In the genomic region with DNA sequence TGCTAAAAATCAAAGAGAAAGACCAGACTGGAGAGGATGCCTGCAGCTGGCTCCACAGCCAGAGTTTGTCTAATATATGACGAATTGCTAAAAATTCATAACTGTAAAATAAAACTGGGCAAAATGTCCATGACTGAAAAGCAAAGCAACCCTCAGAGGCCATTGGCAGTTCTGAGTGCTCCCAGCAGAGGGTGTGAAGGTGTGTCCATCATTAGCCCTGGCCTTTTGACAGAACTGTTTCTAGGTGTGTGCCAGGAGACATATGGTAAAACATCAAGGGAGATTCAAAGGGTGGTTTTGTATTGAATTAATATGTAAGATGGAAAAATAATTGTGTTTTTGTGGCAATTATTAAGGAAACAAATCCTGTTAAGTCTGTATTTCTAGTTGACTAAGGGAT, we compare ENCODE assay signal across 8 mouse cellular contexts. TPM values are rescaled to one million over a fixed set of nuclear protein-coding genes. Genes with fewer than 3 reads are reported as not detected.
DNase-seq lines count a peak whose midpoint lies in the region; ATAC-seq and TF ChIP-seq lines count a peak whose summit lies in the region.

No protein-coding gene starts in this region.

- no peak overlapping the region for H3K4me3 ChIP-seq in midbrain, postnatal 0 days (ENCODE audit: low read depth, low read length)
- no peak overlapping the region for H3K4me3 ChIP-seq in midbrain, embryonic 11.5 days (ENCODE audit: low read depth, low read length)
- no peak overlapping the region for H3K4me3 ChIP-seq in liver, embryonic 13.5 days (replicated peaks)
- no peak overlapping the region for H3K4me3 ChIP-seq in midbrain, embryonic 10.5 days

- 81% methylated on average over 1 of the region's 1 CpGs for WGBS in midbrain, postnatal 0 days
- WGBS in midbrain, embryonic 11.5 days = 79% methylated on average over 1 of the region's 1 CpGs
- WGBS in liver, embryonic 13.5 days (ENCODE audit: insufficient replicate concordance) = 45% methylated on average over 1 of the region's 1 CpGs
- whole genome bisulfite sequencing in midbrain, embryonic 10.5 days = 80% methylated on average over 1 of the region's 1 CpGs

- no peak overlapping the region for H3K9ac ChIP-seq in midbrain, postnatal 0 days (replicated peaks; ENCODE audit: low read length, poor library complexity, severe bottlenecking)
- H3K9ac ChIP-seq in midbrain, embryonic 11.5 days (ENCODE audit: low read length) = no peak overlapping the region
- no peak overlapping the region for H3K9ac ChIP-seq in liver, embryonic 13.5 days

- no peak overlapping the region for H3K27ac ChIP-seq in midbrain, postnatal 0 days (ENCODE audit: low read depth, low read length)
- no peak overlapping the region for H3K27ac ChIP-seq in midbrain, embryonic 11.5 days (ENCODE audit: low read depth, low read length)
- no peak overlapping the region for H3K27ac ChIP-seq in liver, embryonic 13.5 days
- H3K27ac ChIP-seq in midbrain, embryonic 10.5 days (replicated peaks) = no peak overlapping the region

- H3K36me3 ChIP-seq in midbrain, postnatal 0 days (ENCODE audit: insufficient read depth, low read length) = no peaks in the 10 kb centered on the region
- no peaks in the 10 kb centered on the region for H3K36me3 ChIP-seq in midbrain, embryonic 11.5 days (ENCODE audit: control insufficient read depth, insufficient read depth, low read length)
- H3K36me3 ChIP-seq in liver, embryonic 13.5 days = no peaks in the 10 kb centered on the region
- 0 out of 2 replicates have a peak, but pooled peaks cover 1% of the 10 kb centered on the region for H3K36me3 ChIP-seq in splenic B cell, adult 2 months (ENCODE audit: control insufficient read depth, insufficient read depth, low read length, poor library complexity, severe bottlenecking)
- no peaks in the 10 kb centered on the region for H3K36me3 ChIP-seq in midbrain, embryonic 10.5 days

- DNase-seq in adrenal gland, postnatal 10 days = peak; percentile 64
- no peak for DNase-seq in adrenal gland, adult 18-20 months (ENCODE audit: low spot score in 2 of 2)
- DNase-seq in midbrain, postnatal 0 days (ENCODE audit: low spot score) = peak; percentile 36
- no peak for DNase-seq in midbrain, embryonic 11.5 days (ENCODE audit: low spot score, missing footprints)
- DNase-seq in cerebellum, adult 9-10 months = peak; percentile 87
- peak; percentile 40 for DNase-seq in liver, embryonic 13.5 days
- DNase-seq in splenic B cell, adult 2 months (ENCODE audit: low read depth, low spot score) = peak; percentile 72
- DNase-seq in midbrain, embryonic 10.5 days (ENCODE audit: low spot score) = no peak

- H3K27me3 ChIP-seq in midbrain, postnatal 0 days (ENCODE audit: insufficient read depth, low read length) = no peaks in the 10 kb centered on the region
- H3K27me3 ChIP-seq in midbrain, embryonic 11.5 days (ENCODE audit: control insufficient read depth, insufficient read depth, low read length) = no peaks in the 10 kb centered on the region
- 0 out of 2 replicates have a peak, but pooled peaks cover 3% of the 10 kb centered on the region for H3K27me3 ChIP-seq in liver, embryonic 13.5 days
- H3K27me3 ChIP-seq in splenic B cell, adult 2 months (ENCODE audit: control insufficient read depth, insufficient read depth, low read length, poor library complexity, severe bottlenecking) = no peaks in the 10 kb centered on the region
- no peaks in the 10 kb centered on the region for H3K27me3 ChIP-seq in midbrain, embryonic 10.5 days (ENCODE audit: low read depth, poor library complexity, severe bottlenecking)

- TF ChIP-seq CTCF in midbrain, postnatal 0 days (IDR thresholded peaks at IDR 0.05) = peak; percentile 55

- ATAC-seq in midbrain, postnatal 0 days (ENCODE audit: low FRiP score) = no peak
- no peak for ATAC-seq in midbrain, embryonic 11.5 days (ENCODE audit: low FRiP score)
- no peak for ATAC-seq in liver, embryonic 13.5 days (ENCODE audit: low read depth)

- no peak overlapping the region for H3K4me2 ChIP-seq in midbrain, postnatal 0 days (ENCODE audit: low read depth, low read length, poor library complexity, severe bottlenecking)
- H3K4me2 ChIP-seq in midbrain, embryonic 11.5 days = no peak overlapping the region
- no peak overlapping the region for H3K4me2 ChIP-seq in liver, embryonic 13.5 days

- H3K9me3 ChIP-seq in midbrain, postnatal 0 days (ENCODE audit: low read length) = no peaks in the 10 kb centered on the region
- no peaks in the 10 kb centered on the region for H3K9me3 ChIP-seq in midbrain, embryonic 11.5 days (ENCODE audit: control insufficient read depth, low read length)
- H3K9me3 ChIP-seq in liver, embryonic 13.5 days (replicated peaks) = no peaks in the 10 kb centered on the region
- H3K9me3 ChIP-seq in midbrain, embryonic 10.5 days (replicated peaks) = no peaks in the 10 kb centered on the region

- no peaks in the 10 kb centered on the region for H3K4me1 ChIP-seq in midbrain, postnatal 0 days (ENCODE audit: insufficient read depth, low read length)
- no peaks in the 10 kb centered on the region for H3K4me1 ChIP-seq in midbrain, embryonic 11.5 days (ENCODE audit: control insufficient read depth, insufficient read depth, low read length)
- H3K4me1 ChIP-seq in liver, embryonic 13.5 days (replicated peaks) = 0 out of 2 replicates have a peak, but pooled peaks cover 2% of the 10 kb centered on the region
- no peaks in the 10 kb centered on the region for H3K4me1 ChIP-seq in midbrain, embryonic 10.5 days

RNA-seq across cellular contexts. Expression of a gene that starts 9.2 kb away (rescaled TPM):
- 10 to 100 TPM; 16.0 to 17.7 TPM for total RNA-seq in adrenal gland, postnatal 10 days (2021)
- 10 to 100 TPM; 13.4 to 18.7 TPM for total RNA-seq in adrenal gland, adult 18-20 months (2021)
- 35.5 and 38.4 TPM in 2 replicates for total RNA-seq in midbrain, postnatal 0 days (2014; rRNA removed)
- polyA plus RNA-seq in midbrain, postnatal 0 days (2015; fragmentation: Nextera tagmentation; extraction: Ambion mirVana) = 18.6 and 21.7 TPM in 2 replicates
- polyA plus RNA-seq in midbrain, embryonic 11.5 days (2014; fragmentation: Nextera tagmentation; extraction: Ambion mirVana) = 21.1 and 24.0 TPM in 2 replicates
- 4.2 and 5.2 TPM in 2 replicates for polyA plus RNA-seq in liver, embryonic 13.5 days (2015; fragmentation: Nextera tagmentation; extraction: Ambion mirVana)
- 14.5 and 15.9 TPM in 2 replicates for polyA plus RNA-seq in midbrain, embryonic 10.5 days (2016; fragmentation: Nextera tagmentation; extraction: Ambion mirVana)

RNA-seq across cellular contexts. Expression of a gene that starts 45.1 kb away (rescaled TPM):
- 1 to 10 TPM; 2.6 to 3.2 TPM for total RNA-seq in adrenal gland, postnatal 10 days (2021)
- total RNA-seq in adrenal gland, adult 18-20 months (2021) = 1 to 10 TPM; 1.6 to 2.3 TPM
- total RNA-seq in midbrain, postnatal 0 days (2014; rRNA removed) = 0.09 TPM in 1 of 2 replicates, not detected in the other
- polyA plus RNA-seq in midbrain, postnatal 0 days (2015; fragmentation: Nextera tagmentation; extraction: Ambion mirVana) = 0.43 and 0.64 TPM in 2 replicates
- polyA plus RNA-seq in midbrain, embryonic 11.5 days (2014; fragmentation: Nextera tagmentation; extraction: Ambion mirVana) = 0.23 and 0.65 TPM in 2 replicates
- 2.0 and 2.2 TPM in 2 replicates for polyA plus RNA-seq in liver, embryonic 13.5 days (2015; fragmentation: Nextera tagmentation; extraction: Ambion mirVana)
- polyA plus RNA-seq in midbrain, embryonic 10.5 days (2016; fragmentation: Nextera tagmentation; extraction: Ambion mirVana) = 0.12 and 0.22 TPM in 2 replicates

Comparison
In these comparisons a context has a peak if more than half of its experiments do, and no peak if none do; other contexts are left out.
1. DNase-seq: peak in adrenal gland, postnatal 10 days (single experiment), midbrain, postnatal 0 days (single experiment), cerebellum, adult 9-10 months (single experiment), liver, embryonic 13.5 days (single experiment) and splenic B cell, adult 2 months (single experiment); none in adrenal gland, adult 18-20 months (0 of 2), midbrain, embryonic 11.5 days (single experiment) and midbrain, embryonic 10.5 days (single experiment).